Mouse (Mus musculus): ENCODE results near the gene Spag5.
A peak's percentile ranks its signal among the peaks of the same experiment; 100 is the strongest.

Spag5 gene

GRCm38 (mm10) chr11:78322860-78323259, 21.5 kb downstream of the Spag5 start, which contains the start of gene Aldoc:
TSS of gene Aldoc (plus strand) at chr11:78322968.
- DNase-seq (ENCODE audit: low read depth, low spot score), result peak; percentile 62

GRCm38 (mm10) chr11:78324000-78324785, 22.9 kb downstream of the Spag5 start:
- DNase-seq (ENCODE audit: low read depth, low spot score), result no peak

GRCm38 (mm10) chr11:78324965-78325364, 23.6 kb downstream of the Spag5 start:
- no peak for DNase-seq (ENCODE audit: low read depth, low spot score)

GRCm38 (mm10) chr11:78327215-78327614, 25.9 kb downstream of the Spag5 start:
- DNase-seq (ENCODE audit: low read depth, low spot score), result no peak

- peak; percentile 90 for DNase-seq (ENCODE audit: low read depth, low spot score)
Measured at GRCm38 (mm10) chr11:78327634-78328511, 26.5 kb downstream of the Spag5 start, which contains the start of gene Pigs. TSS of gene Pigs (plus strand) at chr11:78328415.

- DNase-seq (ENCODE audit: low read depth, low spot score), result no peak
Measured at GRCm38 (mm10) chr11:78328512-78329056, 27.3 kb downstream of the Spag5 start.

GRCm38 (mm10) chr11:78332676-78333075, 31.3 kb downstream of the Spag5 start:
- DNase-seq (ENCODE audit: low read depth, low spot score), result no peak

GRCm38 (mm10) chr11:78333992-78334391, 32.7 kb downstream of the Spag5 start:
- no peak for DNase-seq (ENCODE audit: low read depth, low spot score)

- no peak for DNase-seq (ENCODE audit: low read depth, low spot score)
Measured at GRCm38 (mm10) chr11:78337040-78337439, 35.7 kb downstream of the Spag5 start.

GRCm38 (mm10) chr11:78341702-78342101, 40.4 kb downstream of the Spag5 start:
- DNase-seq (ENCODE audit: low read depth, low spot score), result no peak

GRCm38 (mm10) chr11:78343381-78344327, 42.3 kb downstream of the Spag5 start, which contains the start of gene Unc119:
TSS of gene Unc119 (plus strand) at chr11:78343482.
- peak; percentile 48 for DNase-seq (ENCODE audit: low read depth, low spot score)

GRCm38 (mm10) chr11:78344328-78344889, 43.1 kb downstream of the Spag5 start:
- DNase-seq (ENCODE audit: low read depth, low spot score), result no peak

- no peak for DNase-seq (ENCODE audit: low read depth, low spot score)
Measured at GRCm38 (mm10) chr11:78344890-78345715, 43.8 kb downstream of the Spag5 start.

GRCm38 (mm10) chr11:78345801-78346200, 44.5 kb downstream of the Spag5 start:
- no peak for DNase-seq (ENCODE audit: low read depth, low spot score)

GRCm38 (mm10) chr11:78346326-78347069, 45.2 kb downstream of the Spag5 start:
- no peak for DNase-seq (ENCODE audit: low read depth, low spot score)

GRCm38 (mm10) chr11:78347070-78347754, 45.9 kb downstream of the Spag5 start:
- peak; percentile 80 for DNase-seq (ENCODE audit: low read depth, low spot score)

- no peak for DNase-seq (ENCODE audit: low read depth, low spot score)
Measured at GRCm38 (mm10) chr11:78347908-78348307, 46.6 kb downstream of the Spag5 start.

GRCm38 (mm10) chr11:78348474-78348873, 47.1 kb downstream of the Spag5 start:
- no peak for DNase-seq (ENCODE audit: low read depth, low spot score)
